Mouse (Mus musculus): ENCODE results near the gene Atp2b2. TPM values are rescaled to one million over a fixed set of nuclear protein-coding genes. Genes with fewer than 3 reads are reported as not detected.

Gene Atp2b2
- polyA plus RNA-seq, 1 experiment from 2014 or later, result 13.4 TPM

GRCm38 (mm10) chr6:114000304-114000703, 42.1 kb downstream of the Atp2b2 start:
- H3K9me3 ChIP-seq (replicated peaks; ENCODE audit: control insufficient read depth, low read length), result no peaks in the 10 kb centered on the region; the same call in 1 of the 2 replicates
- no peak overlapping the region for H3K4me3 ChIP-seq (ENCODE audit: low read depth, low read length)
- DNase-seq (ENCODE audit: low spot score), result no peak
- no peaks in the 10 kb centered on the region for H3K4me1 ChIP-seq (ENCODE audit: control insufficient read depth, insufficient read depth, low read length)
- no peaks in the 10 kb centered on the region for H3K36me3 ChIP-seq (ENCODE audit: control insufficient read depth, insufficient read depth, low read length)
- no peak overlapping the region for H3K9ac ChIP-seq (ENCODE audit: low read length)
- ATAC-seq, result no peak
- H3K4me2 ChIP-seq (ENCODE audit: low read length), result no peak overlapping the region
- H3K27ac ChIP-seq (ENCODE audit: low read depth, low read length), result no peak overlapping the region
- no peaks in the 10 kb centered on the region for H3K27me3 ChIP-seq (replicated peaks; ENCODE audit: control insufficient read depth, insufficient read depth, low read length)
- 42% methylated on average over 7 of the region's 7 CpGs for WGBS

DNA sequence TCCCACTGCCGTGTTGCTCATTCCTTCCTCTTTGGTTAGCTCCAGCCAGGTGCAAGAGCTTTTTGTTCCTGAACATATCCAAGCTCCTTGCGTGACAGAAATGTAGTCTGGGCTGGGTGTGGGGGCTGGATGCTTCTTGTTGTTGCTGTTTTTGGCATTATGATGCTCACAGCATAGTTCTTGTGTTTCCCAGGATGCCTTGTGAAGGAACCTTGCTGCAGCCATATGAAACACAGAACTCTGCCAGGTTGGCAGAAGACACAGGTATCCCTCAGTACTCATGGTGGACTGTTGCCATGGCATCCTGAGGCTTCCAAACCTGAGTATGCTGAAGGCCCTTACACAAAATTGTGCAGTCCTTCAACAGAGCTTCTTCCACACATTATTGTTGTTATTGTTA, 44.0 kb downstream of the Atp2b2 start:
- Histone ChIP-seq H3K4me1 (ENCODE audit: control insufficient read depth, insufficient read depth, low read length) (no peaks in the 10 kb centered on the region), H3K9me3 (replicated peaks; ENCODE audit: control insufficient read depth, low read length) (no peaks in the 10 kb centered on the region; the same call in 1 of the 2 replicates), H3K27ac (ENCODE audit: low read depth, low read length) (no peak overlapping the region), H3K9ac (ENCODE audit: low read length) (no peak overlapping the region), H3K4me2 (ENCODE audit: low read length) (no peak overlapping the region), H3K36me3 (ENCODE audit: control insufficient read depth, insufficient read depth, low read length) (no peaks in the 10 kb centered on the region), H3K4me3 (ENCODE audit: low read depth, low read length) (no peak overlapping the region), H3K27me3 (replicated peaks; ENCODE audit: control insufficient read depth, insufficient read depth, low read length) (no peaks in the 10 kb centered on the region)
- ATAC-seq, result no peak
- DNase-seq (ENCODE audit: low spot score), result no peak
- 85% methylated on average over 2 of the region's 2 CpGs for WGBS

DNA sequence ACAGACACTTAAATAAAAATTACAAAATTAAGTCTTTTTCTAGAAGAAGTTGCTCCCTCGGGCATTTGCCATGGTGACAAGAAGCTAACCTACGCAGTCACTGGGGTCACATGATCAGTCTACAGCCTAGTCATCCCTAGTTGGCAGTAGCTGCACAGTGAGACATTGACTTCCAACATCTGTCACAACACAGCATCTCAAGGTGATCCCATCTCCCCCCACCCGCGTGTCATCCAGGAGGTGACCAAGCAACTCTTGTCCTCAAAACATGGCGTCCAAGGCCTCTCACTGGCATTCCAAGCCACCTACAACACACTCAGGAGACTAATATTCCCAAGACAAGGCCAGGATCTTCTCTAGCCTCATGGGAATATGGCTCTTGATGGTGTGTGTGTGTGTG, 48.2 kb downstream of the Atp2b2 start:
- Histone ChIP-seq H3K27me3 (replicated peaks; ENCODE audit: control insufficient read depth, insufficient read depth, low read length) (no peaks in the 10 kb centered on the region), H3K36me3 (ENCODE audit: control insufficient read depth, insufficient read depth, low read length) (no peaks in the 10 kb centered on the region), H3K9me3 (replicated peaks; ENCODE audit: control insufficient read depth, low read length) (no peaks in the 10 kb centered on the region; the same call in 1 of the 2 replicates), H3K27ac (ENCODE audit: low read depth, low read length) (no peak overlapping the region), H3K4me3 (ENCODE audit: low read depth, low read length) (no peak overlapping the region), H3K4me2 (ENCODE audit: low read length) (no peak overlapping the region), H3K9ac (ENCODE audit: low read length) (no peak overlapping the region), H3K4me1 (ENCODE audit: control insufficient read depth, insufficient read depth, low read length) (no peaks in the 10 kb centered on the region)
- DNase-seq (ENCODE audit: low spot score) (no peak), ATAC-seq (no peak)
- 93% methylated on average over 5 of the region's 5 CpGs for WGBS

DNA sequence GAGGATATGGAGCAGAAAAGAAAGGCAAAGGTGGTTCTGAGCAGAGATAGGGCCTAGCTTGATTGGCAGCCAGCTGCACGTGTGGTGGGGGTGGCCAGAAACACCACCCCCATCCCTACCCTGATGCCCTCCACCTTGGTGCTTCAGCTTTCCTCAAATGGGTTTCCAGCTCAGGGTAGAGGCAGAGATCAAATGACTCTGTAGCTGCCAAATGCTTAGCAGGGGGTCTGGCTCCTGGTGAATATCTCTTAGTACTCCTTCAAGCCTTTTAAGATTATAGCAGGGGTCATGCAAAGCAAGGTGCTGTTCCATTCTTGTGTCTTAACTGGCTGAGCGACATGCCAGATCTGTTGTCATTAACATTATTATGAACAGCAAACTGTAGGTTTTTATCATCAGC, 50.3 kb downstream of the Atp2b2 start:
- WGBS, result 74% methylated on average over 2 of the region's 2 CpGs
- no peak overlapping the region for H3K27ac ChIP-seq (ENCODE audit: low read depth, low read length)

DNA sequence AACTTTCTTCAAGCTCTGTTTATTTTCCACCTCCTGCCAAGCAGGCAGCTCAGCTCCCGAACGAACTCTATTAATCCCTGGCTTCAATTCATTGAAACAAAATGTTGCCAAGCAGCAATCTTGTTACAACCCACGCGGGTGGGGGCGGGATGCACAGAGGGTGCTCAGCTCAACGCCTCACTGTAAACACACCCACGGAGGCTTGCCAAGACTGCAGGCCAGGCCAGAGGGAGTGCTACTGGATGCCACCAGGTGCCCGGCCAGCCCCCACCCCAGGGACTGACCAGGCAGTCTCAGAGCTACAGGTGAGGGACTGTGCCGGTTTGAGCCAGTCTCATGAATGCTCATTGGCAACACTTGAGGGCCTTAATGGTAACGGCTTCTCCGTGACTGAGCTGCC, 50.9 kb downstream of the Atp2b2 start:
- no peak overlapping the region for H3K9ac ChIP-seq (ENCODE audit: low read length)
- no peak overlapping the region for H3K4me3 ChIP-seq (ENCODE audit: low read depth, low read length)
- DNase-seq (ENCODE audit: low spot score) (peak; percentile 78), ATAC-seq (peak; percentile 48; the same call in 1 of the 2 replicates)
- no peaks in the 10 kb centered on the region for H3K27me3 ChIP-seq (replicated peaks; ENCODE audit: control insufficient read depth, insufficient read depth, low read length)
- H3K27ac ChIP-seq (ENCODE audit: low read depth, low read length), result 0 out of 2 replicates have a peak overlapping the region, but pooled peaks have one; percentile 30
- WGBS, result 21% methylated on average over 11 of the region's 11 CpGs
- no peaks in the 10 kb centered on the region for H3K9me3 ChIP-seq (replicated peaks; ENCODE audit: control insufficient read depth, low read length)
- no peaks in the 10 kb centered on the region for H3K36me3 ChIP-seq (ENCODE audit: control insufficient read depth, insufficient read depth, low read length)
- no peak overlapping the region for H3K4me2 ChIP-seq (ENCODE audit: low read length)
- H3K4me1 ChIP-seq (ENCODE audit: control insufficient read depth, insufficient read depth, low read length), result no peaks in the 10 kb centered on the region

More for the DNA sequence above, 50.3 kb downstream of the Atp2b2 start:
- no peaks in the 10 kb centered on the region for H3K36me3 ChIP-seq (ENCODE audit: control insufficient read depth, insufficient read depth, low read length)
- DNase-seq (ENCODE audit: low spot score) (no peak), ATAC-seq (no peak)
- H3K4me1 ChIP-seq (ENCODE audit: control insufficient read depth, insufficient read depth, low read length), result no peaks in the 10 kb centered on the region
- no peaks in the 10 kb centered on the region for H3K27me3 ChIP-seq (replicated peaks; ENCODE audit: control insufficient read depth, insufficient read depth, low read length)
- H3K9me3 ChIP-seq (replicated peaks; ENCODE audit: control insufficient read depth, low read length), result no peaks in the 10 kb centered on the region
- H3K4me3 ChIP-seq (ENCODE audit: low read depth, low read length), result no peak overlapping the region
- no peak overlapping the region for H3K9ac ChIP-seq (ENCODE audit: low read length)
- no peak overlapping the region for H3K4me2 ChIP-seq (ENCODE audit: low read length)

- H3K9ac ChIP-seq (ENCODE audit: low read length), result no peak overlapping the region
- no peak overlapping the region for H3K4me3 ChIP-seq (ENCODE audit: low read depth, low read length)
- DNase-seq (ENCODE audit: low spot score) (no peak), ATAC-seq (no peak)
- no peaks in the 10 kb centered on the region for H3K4me1 ChIP-seq (ENCODE audit: control insufficient read depth, insufficient read depth, low read length)
- no peaks in the 10 kb centered on the region for H3K27me3 ChIP-seq (replicated peaks; ENCODE audit: control insufficient read depth, insufficient read depth, low read length)
- H3K4me2 ChIP-seq (ENCODE audit: low read length), result no peak overlapping the region
- H3K9me3 ChIP-seq (replicated peaks; ENCODE audit: control insufficient read depth, low read length), result no peaks in the 10 kb centered on the region
- no peak overlapping the region for H3K27ac ChIP-seq (ENCODE audit: low read depth, low read length)
- WGBS, result 28% methylated on average over 1 of the region's 1 CpGs
- no peaks in the 10 kb centered on the region for H3K36me3 ChIP-seq (ENCODE audit: control insufficient read depth, insufficient read depth, low read length)
These were observed 52.4 kb downstream of the Atp2b2 start for GRCm38 (mm10) chr6:113990044-113990443.

DNA sequence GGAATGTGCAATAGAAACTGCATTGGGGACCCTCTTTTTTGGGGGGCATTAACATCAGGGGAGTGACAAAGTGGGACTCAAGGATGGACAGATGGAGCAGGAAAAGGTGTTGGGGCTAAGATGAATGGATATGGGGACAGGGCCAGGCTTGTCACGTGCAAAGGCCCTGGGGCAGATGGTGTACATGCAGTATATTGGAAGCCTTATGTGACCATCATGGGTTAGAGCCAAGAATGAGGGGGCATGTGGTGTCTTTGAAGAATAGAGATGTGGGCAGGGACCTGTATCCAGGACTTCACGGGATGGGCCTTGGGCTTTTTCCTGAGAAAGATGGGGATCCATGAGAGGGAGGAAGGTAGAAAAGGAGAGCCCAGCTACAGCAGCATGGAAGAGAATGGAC, 53.9 kb downstream of the Atp2b2 start:
- ATAC-seq (no peak), DNase-seq (ENCODE audit: low spot score) (no peak)
- Histone ChIP-seq H3K27ac (ENCODE audit: low read depth, low read length) (no peak overlapping the region), H3K27me3 (replicated peaks; ENCODE audit: control insufficient read depth, insufficient read depth, low read length) (no peaks in the 10 kb centered on the region), H3K9me3 (replicated peaks; ENCODE audit: control insufficient read depth, low read length) (no peaks in the 10 kb centered on the region), H3K4me3 (ENCODE audit: low read depth, low read length) (no peak overlapping the region), H3K4me1 (ENCODE audit: control insufficient read depth, insufficient read depth, low read length) (no peaks in the 10 kb centered on the region), H3K36me3 (ENCODE audit: control insufficient read depth, insufficient read depth, low read length) (no peaks in the 10 kb centered on the region), H3K9ac (ENCODE audit: low read length) (no peak overlapping the region), H3K4me2 (ENCODE audit: low read length) (no peak overlapping the region)
- 87% methylated on average over 2 of the region's 2 CpGs for WGBS

DNA sequence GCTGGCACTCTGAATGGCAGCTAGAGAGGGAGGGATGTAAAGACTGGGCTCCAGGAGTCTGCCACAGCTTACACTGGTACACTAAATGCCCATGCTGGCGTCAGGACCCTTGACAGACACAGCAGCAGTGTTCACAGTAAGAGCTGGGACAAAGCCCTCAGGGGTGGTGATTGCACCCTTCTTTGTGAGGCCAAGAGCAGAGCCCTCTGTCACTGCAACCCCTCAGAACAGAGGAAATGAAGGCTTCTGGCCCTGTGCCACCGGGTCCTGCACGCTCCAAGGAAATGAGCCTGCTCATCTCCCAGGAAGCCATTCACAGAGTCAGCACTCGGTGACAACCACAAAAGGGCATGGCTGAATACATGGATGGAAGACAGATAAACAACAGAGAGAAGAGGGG, 55.7 kb downstream of the Atp2b2 start:
- no peaks in the 10 kb centered on the region for H3K36me3 ChIP-seq (ENCODE audit: control insufficient read depth, insufficient read depth, low read length)
- no peak overlapping the region for H3K4me2 ChIP-seq (ENCODE audit: low read length)
- no peak overlapping the region for H3K27ac ChIP-seq (ENCODE audit: low read depth, low read length)
- DNase-seq (ENCODE audit: low spot score) (peak; percentile 19), ATAC-seq (no peak)
- WGBS, result 53% methylated on average over 4 of the region's 4 CpGs
- H3K4me1 ChIP-seq (ENCODE audit: control insufficient read depth, insufficient read depth, low read length), result no peaks in the 10 kb centered on the region
- H3K9me3 ChIP-seq (replicated peaks; ENCODE audit: control insufficient read depth, low read length), result no peaks in the 10 kb centered on the region
- no peak overlapping the region for H3K9ac ChIP-seq (ENCODE audit: low read length)
- no peaks in the 10 kb centered on the region for H3K27me3 ChIP-seq (replicated peaks; ENCODE audit: control insufficient read depth, insufficient read depth, low read length)
- no peak overlapping the region for H3K4me3 ChIP-seq (ENCODE audit: low read depth, low read length)

DNA sequence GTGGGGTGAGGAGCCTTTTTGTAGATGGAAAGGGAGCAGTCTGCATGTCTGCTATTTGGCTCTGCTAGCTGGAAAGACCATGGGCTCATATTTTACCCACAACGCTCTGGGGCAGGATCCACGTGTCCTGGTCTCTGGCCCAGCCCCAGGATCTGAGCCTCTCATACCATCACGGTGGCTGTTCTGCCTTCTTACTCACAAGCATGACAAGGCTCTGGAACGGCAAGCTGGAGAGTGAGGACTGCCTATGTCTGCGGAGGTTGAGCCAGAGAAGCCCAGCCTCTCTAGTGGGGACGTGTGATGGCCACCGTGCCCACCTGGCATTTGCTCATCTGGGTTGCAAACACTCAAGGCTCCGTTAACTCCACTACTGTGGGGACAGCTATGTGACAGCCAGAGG, 63.7 kb downstream of the Atp2b2 start:
- Histone ChIP-seq H3K9ac (ENCODE audit: low read length) (no peak overlapping the region), H3K27ac (ENCODE audit: low read depth, low read length) (no peak overlapping the region), H3K27me3 (replicated peaks; ENCODE audit: control insufficient read depth, insufficient read depth, low read length) (no peaks in the 10 kb centered on the region), H3K4me1 (ENCODE audit: control insufficient read depth, insufficient read depth, low read length) (no peaks in the 10 kb centered on the region), H3K36me3 (ENCODE audit: control insufficient read depth, insufficient read depth, low read length) (no peaks in the 10 kb centered on the region), H3K4me2 (ENCODE audit: low read length) (no peak overlapping the region), H3K9me3 (replicated peaks; ENCODE audit: control insufficient read depth, low read length) (no peaks in the 10 kb centered on the region), H3K4me3 (ENCODE audit: low read depth, low read length) (no peak overlapping the region)
- WGBS, result 86% methylated on average over 8 of the region's 8 CpGs
- no peak for DNase-seq (ENCODE audit: low spot score)
- no peak for ATAC-seq

Measured in forebrain, embryonic 14.5 days (tissue).